Mouse (Mus musculus) 3134 (cell line): ENCODE measurements around the gene Ergic1.

Experiments used
- DNase-seq: peaks from one replicate; pipeline ENCODE4 v3.0.0-alpha.2; 2011; ENCODE audit warnings: low spot score; ENCODE audit not compliant: insufficient read length; ENCODE audit errors: extremely low read depth

Ergic1 gene

GRCm38 (mm10) chr17:26535251-26536136 lies 25.8 kb upstream of the Ergic1 start:
- no peak for DNase-seq

GRCm38 (mm10) chr17:26537722-26538471 lies 23.4 kb upstream of the Ergic1 start:
- DNase-seq, result peak; percentile 81

- DNase-seq, result no peak
Observed at GRCm38 (mm10) chr17:26540083-26540482, 21.2 kb upstream of the Ergic1 start.

GRCm38 (mm10) chr17:26544319-26544963 lies 16.8 kb upstream of the Ergic1 start:
- DNase-seq, result peak; percentile 44

- DNase-seq, result no peak
Observed at GRCm38 (mm10) chr17:26547771-26548170, 13.5 kb upstream of the Ergic1 start.

- DNase-seq, result no peak
Observed at GRCm38 (mm10) chr17:26548566-26548965, 12.7 kb upstream of the Ergic1 start.

GRCm38 (mm10) chr17:26549148-26549809 lies 12.0 kb upstream of the Ergic1 start:
- DNase-seq, result no peak

GRCm38 (mm10) chr17:26551104-26551503 lies 10.2 kb upstream of the Ergic1 start:
- no peak for DNase-seq

GRCm38 (mm10) chr17:26553033-26553432 lies 8.3 kb upstream of the Ergic1 start:
- no peak for DNase-seq

GRCm38 (mm10) chr17:26560526-26561289 lies 581 bp upstream of the Ergic1 start:
- DNase-seq, result peak; percentile 49

- no peak for DNase-seq
Observed at GRCm38 (mm10) chr17:26561651-26562181, 427 bp downstream of the Ergic1 start, which contains the start of gene Dusp1. Gene Dusp1 (minus strand): TSS chr17:26562128.

- DNase-seq, result no peak
Observed at GRCm38 (mm10) chr17:26562292-26562691, 1.0 kb downstream of the Ergic1 start.

- DNase-seq, result no peak
Observed at GRCm38 (mm10) chr17:26563476-26563875, 2.2 kb downstream of the Ergic1 start.

GRCm38 (mm10) chr17:26564439-26564838 lies 3.1 kb downstream of the Ergic1 start:
- no peak for DNase-seq

GRCm38 (mm10) chr17:26567142-26567817 lies 6.0 kb downstream of the Ergic1 start:
- DNase-seq, result no peak

- no peak for DNase-seq
Observed at GRCm38 (mm10) chr17:26567818-26568173, 6.5 kb downstream of the Ergic1 start.

- DNase-seq, result no peak
Observed at GRCm38 (mm10) chr17:26569594-26570350, 8.5 kb downstream of the Ergic1 start.

- no peak for DNase-seq
Observed at GRCm38 (mm10) chr17:26570651-26571118, 9.4 kb downstream of the Ergic1 start.
